Mouse (Mus musculus) midbrain, embryonic 10.5 days (tissue): ENCODE measurements around the gene Zfp740. TPM values are rescaled to one million over a fixed set of nuclear protein-coding genes. Genes with fewer than 3 reads are reported as not detected.

ENCODE experiments used
- DNase-seq: peaks from one replicate; pipeline ENCODE4 v3.0.0-alpha.2; 2017; ENCODE audit warnings: low spot score
- H3K27ac ChIP-seq: fragments of 300-500 bp; sonication (generic); replicated peaks from 2 replicates; pipeline ENCODE4 v1.5.1; 2016; ENCODE audit warnings: mild to moderate bottlenecking
- H3K27me3 ChIP-seq: fragments of 300-500 bp; sonication (generic); 2 replicates; pipeline ENCODE4 v1.6.1; 2016; ENCODE audit warnings: low read depth, mild to moderate bottlenecking; ENCODE audit not compliant: poor library complexity, severe bottlenecking
- H3K36me3 ChIP-seq: fragments of 300-500 bp; sonication (generic); 2 replicates; pipeline ENCODE4 v1.6.1; 2016; ENCODE audit warnings: mild to moderate bottlenecking, moderate library complexity
- H3K4me1 ChIP-seq: fragments of 300-500 bp; sonication (generic); 2 replicates; pipeline ENCODE4 v1.6.1; 2016
- H3K4me3 ChIP-seq: fragments of 300-500 bp; sonication (generic); 2 replicates; pipeline ENCODE4 v1.5.1; 2016; ENCODE audit warnings: mild to moderate bottlenecking, moderate library complexity
- H3K9me3 ChIP-seq: fragments of 300-500 bp; sonication (generic); replicated peaks from 2 replicates; pipeline ENCODE4 v1.6.1; 2016; ENCODE audit warnings: mild to moderate bottlenecking
- WGBS: fragments of 180-500 bp; shearing (Covaris S2); methylation state at CpG from one replicate; pipeline ENCODE4 v1.1.7; 2016; 5-methylcytosine and 5-hydroxymethylcytosine counted together
- polyA plus RNA-seq: library from polyadenylated mRNA; unstranded; fragments of >200 nt; fragmentation: Nextera tagmentation; extraction: Ambion mirVana; gene quantifications from 2 replicates; pipeline ENCODE4 v1.2.1, GENCODE M21; 2016

Zfp740 gene
- polyA plus RNA-seq, 1 experiment from 2014 or later = 63.0 TPM

GRCm38 (mm10) chr15:102238543-102239259, 35.7 kb downstream of the Zfp740 start:
- WGBS = 90% methylated on average over 14 of the region's 14 CpGs
- Histone ChIP-seq H3K27ac (no peak overlapping the region), H3K27me3 (peaks cover 43% of the 10 kb centered on the region), H3K36me3 (no peaks in the 10 kb centered on the region), H3K4me3 (peak overlapping the region; percentile 3; the same call in 1 of the 2 replicates), H3K9me3 (no peaks in the 10 kb centered on the region), H3K4me1 (peaks cover 40% of the 10 kb centered on the region)
- no peak for DNase-seq

DNA sequence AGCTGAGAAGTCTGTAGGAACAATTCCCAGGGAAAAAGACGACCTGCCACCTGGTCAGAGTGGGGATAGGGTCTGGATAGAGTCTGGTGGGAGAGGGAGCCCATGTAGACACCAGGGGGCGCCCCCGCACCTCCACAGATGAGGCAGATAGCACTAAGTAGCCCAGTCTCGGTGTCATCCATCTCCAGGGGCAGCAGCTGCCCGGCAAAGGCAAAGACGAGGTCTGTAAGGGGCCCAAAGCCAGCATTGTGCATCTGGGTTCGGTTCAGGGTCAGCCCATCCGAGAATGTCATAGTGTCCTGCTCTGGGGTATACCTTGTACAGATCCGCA, 36.2 kb downstream of the Zfp740 start:
- Histone ChIP-seq H3K4me1 (peaks cover 40% of the 10 kb centered on the region), H3K27ac (no peak overlapping the region), H3K36me3 (no peaks in the 10 kb centered on the region), H3K27me3 (peaks cover 48% of the 10 kb centered on the region), H3K4me3 (peak overlapping the region; percentile 3; the same call in 1 of the 2 replicates), H3K9me3 (no peaks in the 10 kb centered on the region)
- peak; percentile 86 for DNase-seq
- 11% methylated on average over 9 of the region's 9 CpGs for WGBS

DNA sequence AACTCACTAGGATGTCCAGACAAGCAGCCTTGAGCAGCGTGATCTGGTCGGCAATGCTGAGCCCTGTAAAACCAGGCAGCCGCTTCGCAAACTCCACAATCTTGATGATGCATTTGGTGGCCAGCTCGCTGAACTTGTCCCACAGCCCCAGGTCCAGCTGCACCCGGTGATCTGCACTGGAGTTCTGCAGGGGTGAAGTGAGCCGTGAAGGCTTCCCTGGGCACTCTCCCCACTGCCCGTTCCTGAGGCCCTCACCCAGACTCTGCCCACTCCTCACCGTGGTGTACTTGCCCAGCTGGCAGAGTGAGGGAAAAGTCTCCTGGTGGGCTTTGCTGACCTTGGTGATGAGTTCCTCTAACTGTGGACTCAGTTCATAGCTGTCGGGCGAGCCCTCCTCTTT, 36.8 kb downstream of the Zfp740 start:
- no peak overlapping the region for H3K27ac ChIP-seq
- peaks cover 54% of the 10 kb centered on the region for H3K27me3 ChIP-seq
- no peak overlapping the region for H3K4me3 ChIP-seq
- H3K9me3 ChIP-seq = no peaks in the 10 kb centered on the region
- no peaks in the 10 kb centered on the region for H3K36me3 ChIP-seq
- no peak for DNase-seq
- peaks cover 38% of the 10 kb centered on the region for H3K4me1 ChIP-seq
- 76% methylated on average over 11 of the region's 11 CpGs for WGBS

GRCm38 (mm10) chr15:102240607-102241006, 37.6 kb downstream of the Zfp740 start:
- 85% methylated on average over 4 of the region's 4 CpGs for WGBS

GRCm38 (mm10) chr15:102242404-102243228, 39.6 kb downstream of the Zfp740 start:
- Histone ChIP-seq H3K4me3 (no peak overlapping the region), H3K4me1 (peaks cover 51% of the 10 kb centered on the region), H3K27me3 (peaks cover 82% of the 10 kb centered on the region), H3K9me3 (no peaks in the 10 kb centered on the region), H3K27ac (no peak overlapping the region), H3K36me3 (no peaks in the 10 kb centered on the region)
- WGBS = 26% methylated on average over 12 of the region's 12 CpGs
- DNase-seq = no peak

More at GRCm38 (mm10) chr15:102240607-102241006, 37.6 kb downstream of the Zfp740 start:
- Histone ChIP-seq H3K9me3 (no peaks in the 10 kb centered on the region), H3K27ac (no peak overlapping the region), H3K27me3 (peaks cover 62% of the 10 kb centered on the region), H3K4me3 (no peak overlapping the region), H3K4me1 (peaks cover 38% of the 10 kb centered on the region), H3K36me3 (no peaks in the 10 kb centered on the region)
- DNase-seq = no peak

DNA sequence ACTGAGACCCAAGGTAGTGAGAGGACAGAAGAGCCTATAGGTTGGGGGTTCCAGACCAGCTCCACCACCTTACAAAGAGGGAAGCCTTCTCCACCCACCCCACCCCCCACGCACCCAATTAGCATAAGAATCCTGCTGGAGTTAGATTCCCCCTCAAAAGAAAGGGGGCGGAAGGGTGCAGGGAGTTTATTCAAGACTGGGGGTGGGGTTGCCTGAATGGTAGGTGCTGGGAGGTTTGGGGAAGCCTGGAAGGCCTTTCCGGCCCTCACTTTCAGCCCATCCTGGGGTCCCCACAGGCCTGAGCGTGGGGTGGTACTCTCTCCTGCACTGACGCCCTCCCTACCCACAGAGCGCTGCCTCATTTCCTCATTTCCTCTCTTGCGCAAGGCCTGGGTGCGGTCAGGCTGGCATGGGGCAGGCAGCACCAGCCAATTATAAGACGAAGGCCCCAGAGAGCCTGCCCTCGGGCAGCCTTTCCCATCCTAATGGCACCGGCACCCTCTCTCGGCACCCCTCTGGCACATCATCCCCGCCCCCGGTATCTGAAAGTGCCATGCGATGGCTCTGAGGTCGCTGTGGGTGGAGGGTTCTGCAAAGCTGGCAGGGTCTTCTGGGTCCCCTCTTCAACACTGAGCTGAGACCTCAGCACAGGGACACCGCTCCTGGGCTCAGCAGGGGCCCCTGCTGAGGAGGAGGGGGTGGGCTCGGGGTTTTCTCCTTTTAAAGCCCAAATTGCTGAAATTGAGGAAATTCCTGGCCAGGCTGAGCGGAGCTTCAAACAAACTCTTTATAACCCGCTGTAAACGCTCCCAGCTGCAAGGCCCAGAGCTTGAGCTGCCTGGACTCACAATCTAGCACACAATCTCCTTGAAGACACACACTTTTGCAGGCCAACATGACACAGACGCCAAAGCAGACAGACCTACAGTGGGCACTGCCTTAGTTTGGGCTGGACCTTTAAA, 40.5 kb downstream of the Zfp740 start:
- H3K27ac ChIP-seq = peak overlapping the region; percentile 30; the same call in 1 of the 2 replicates
- no peaks in the 10 kb centered on the region for H3K9me3 ChIP-seq
- H3K4me1 ChIP-seq = peaks cover 60% of the 10 kb centered on the region
- WGBS = 9% methylated on average over 22 of the region's 22 CpGs
- H3K27me3 ChIP-seq = peaks cover 91% of the 10 kb centered on the region
- H3K4me3 ChIP-seq = peak overlapping the region; percentile 31
- H3K36me3 ChIP-seq = no peaks in the 10 kb centered on the region
- no peak for DNase-seq

- H3K36me3 ChIP-seq = no peaks in the 10 kb centered on the region
- peaks cover 70% of the 10 kb centered on the region for H3K4me1 ChIP-seq
- no peaks in the 10 kb centered on the region for H3K9me3 ChIP-seq
- DNase-seq = no peak
- WGBS = 4% methylated on average over 19 of the region's 19 CpGs
- no peak overlapping the region for H3K27ac ChIP-seq
- peak overlapping the region; percentile 70; the same call in 1 of the 2 replicates for H3K4me3 ChIP-seq
- H3K27me3 ChIP-seq = peaks cover 97% of the 10 kb centered on the region
These were observed 41.5 kb downstream of the Zfp740 start for GRCm38 (mm10) chr15:102244306-102245191.

DNA sequence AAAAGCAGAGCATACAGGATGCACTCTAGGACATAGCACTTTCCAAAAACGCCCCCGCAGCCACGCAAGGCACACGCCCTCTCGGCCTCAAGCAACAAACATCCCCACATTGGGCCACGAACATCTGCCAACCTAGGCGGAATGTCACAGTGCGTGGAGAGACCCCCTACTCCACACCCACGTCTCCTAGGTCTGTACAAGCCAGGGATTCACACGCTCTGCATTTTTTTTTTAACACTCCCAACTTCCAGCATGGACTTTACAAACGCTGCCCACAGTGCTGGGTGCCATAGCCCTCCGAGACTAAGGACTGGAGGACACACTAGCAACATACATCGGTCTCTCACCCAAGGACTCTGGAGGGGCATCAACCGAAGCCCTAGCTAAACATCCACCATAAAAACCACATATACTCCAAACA, 42.4 kb downstream of the Zfp740 start:
- peaks cover 79% of the 10 kb centered on the region for H3K4me1 ChIP-seq
- no peaks in the 10 kb centered on the region for H3K9me3 ChIP-seq
- H3K27ac ChIP-seq = peak overlapping the region; percentile 75; the same call in 1 of the 2 replicates
- H3K27me3 ChIP-seq = peaks cover 100% of the 10 kb centered on the region
- H3K36me3 ChIP-seq = no peaks in the 10 kb centered on the region
- 3% methylated on average over 14 of the region's 14 CpGs for WGBS
- H3K4me3 ChIP-seq = peak overlapping the region; percentile 70
- DNase-seq = no peak

GRCm38 (mm10) chr15:102245891-102246741, 43.1 kb downstream of the Zfp740 start:
- Histone ChIP-seq H3K4me1 (peaks cover 86% of the 10 kb centered on the region), H3K9me3 (no peaks in the 10 kb centered on the region), H3K27ac (peak overlapping the region; percentile 75), H3K4me3 (peak overlapping the region; percentile 70), H3K36me3 (no peaks in the 10 kb centered on the region), H3K27me3 (peaks cover 100% of the 10 kb centered on the region)
- peak; percentile 72 for DNase-seq
- under 1% methylated on average over 43 of the region's 44 CpGs for WGBS

GRCm38 (mm10) chr15:102246866-102247251, 43.8 kb downstream of the Zfp740 start:
- Histone ChIP-seq H3K4me3 (peak overlapping the region; percentile 70), H3K9me3 (no peaks in the 10 kb centered on the region), H3K27ac (peak overlapping the region; percentile 75), H3K36me3 (no peaks in the 10 kb centered on the region), H3K27me3 (peaks cover 100% of the 10 kb centered on the region), H3K4me1 (peaks cover 86% of the 10 kb centered on the region)
- DNase-seq = peak; percentile 84
- WGBS = under 1% methylated on average over 34 of the region's 35 CpGs
